Mouse (Mus musculus): Measurements from ENCODE around the gene Cyb5r2. TPM values are rescaled to one million over a fixed set of nuclear protein-coding genes. Genes with fewer than 3 reads are reported as not detected.

Cyb5r2 gene
- total RNA-seq (2021), result not detected

- DNase-seq (ENCODE audit: low spot score in 2 of 2), result no peak
- intact Hi-C loops (cut with DNase I), result no loop called here
Observed at GRCm38 (mm10) chr7:107757308-107758151, at the start of gene Cyb5r2. Gene Cyb5r2 (minus strand): TSS chr7:107758032.

- no peak for DNase-seq (ENCODE audit: low spot score in 2 of 2)
- intact Hi-C loops (cut with DNase I), result no loop called here
Observed at GRCm38 (mm10) chr7:107802138-107802537, 44.3 kb upstream of the Cyb5r2 start.

- intact Hi-C loops (cut with DNase I), result no loop called here
- no peak for DNase-seq (ENCODE audit: low spot score in 2 of 2)
Observed at GRCm38 (mm10) chr7:107801108-107801507, 43.3 kb upstream of the Cyb5r2 start, which contains the start of gene Ovch2. Gene Ovch2 (minus strand): TSS chr7:107801208.

GRCm38 (mm10) chr7:107796500-107796899 lies 38.7 kb upstream of the Cyb5r2 start:
- DNase-seq (ENCODE audit: low spot score in 2 of 2), result no peak

GRCm38 (mm10) chr7:107787977-107788620 lies 30.3 kb upstream of the Cyb5r2 start:
- intact Hi-C loops (cut with DNase I), result loop anchor here (5.0 kb wide), 1 partner anchor 576 kb away; no protein-coding TSS in a partner anchor

More at GRCm38 (mm10) chr7:107796500-107796899, 38.7 kb upstream of the Cyb5r2 start:
- intact Hi-C loops (cut with DNase I), result no loop called here

GRCm38 (mm10) chr7:107779611-107780010 lies 21.8 kb upstream of the Cyb5r2 start:
- intact Hi-C loops (cut with DNase I), result loop anchor here (2.0 kb wide), 2 partner anchors 31 to 119 kb away; no protein-coding TSS in a partner anchor
- peak; percentile 16 to 19 for DNase-seq (ENCODE audit: low spot score in 2 of 2)

More at GRCm38 (mm10) chr7:107787977-107788620, 30.3 kb upstream of the Cyb5r2 start:
- DNase-seq (ENCODE audit: low spot score in 2 of 2), result peak; percentile 18 to 45

- intact Hi-C loops (cut with DNase I), result loop anchor here (2.0 kb wide), 2 partner anchors 29 to 117 kb away; no protein-coding TSS in a partner anchor
Observed at GRCm38 (mm10) chr7:107778216-107778615, 20.4 kb upstream of the Cyb5r2 start.

GRCm38 (mm10) chr7:107770812-107771211 lies 13.0 kb upstream of the Cyb5r2 start:
- intact Hi-C loops (cut with DNase I), result no loop called here
- no peak for DNase-seq (ENCODE audit: low spot score in 2 of 2)

More at GRCm38 (mm10) chr7:107778216-107778615, 20.4 kb upstream of the Cyb5r2 start:
- DNase-seq (ENCODE audit: low spot score in 2 of 2), result no peak

GRCm38 (mm10) chr7:107756748-107757147 lies 1.1 kb downstream of the Cyb5r2 start:
- intact Hi-C loops (cut with DNase I), result no loop called here
- DNase-seq (ENCODE audit: low spot score in 2 of 2), result no peak

- intact Hi-C loops (cut with DNase I), result no loop called here
- DNase-seq (ENCODE audit: low spot score in 2 of 2), result no peak
Observed at GRCm38 (mm10) chr7:107755905-107756304, 1.9 kb downstream of the Cyb5r2 start.

GRCm38 (mm10) chr7:107752031-107752520 lies 5.8 kb downstream of the Cyb5r2 start:
- DNase-seq (ENCODE audit: low spot score in 2 of 2), result no peak
- intact Hi-C loops (cut with DNase I), result no loop called here

- no peak for DNase-seq (ENCODE audit: low spot score in 2 of 2)
- intact Hi-C loops (cut with DNase I), result loop anchor here (2.0 to 10.0 kb wide), 4 partner anchors 29 to 515 kb away; no protein-coding TSS in a partner anchor
Observed at GRCm38 (mm10) chr7:107749721-107750120, 8.1 kb downstream of the Cyb5r2 start.

GRCm38 (mm10) chr7:107749270-107749669 lies 8.6 kb downstream of the Cyb5r2 start:
- intact Hi-C loops (cut with DNase I), result loop anchor here (2.0 to 10.0 kb wide), 4 partner anchors 30 to 514 kb away; no protein-coding TSS in a partner anchor

GRCm38 (mm10) chr7:107747954-107748353 lies 9.9 kb downstream of the Cyb5r2 start:
- peak; percentile 21 to 34 for DNase-seq (ENCODE audit: low spot score in 2 of 2)
- intact Hi-C loops (cut with DNase I), result loop anchor here (2.0 to 10.0 kb wide), 4 partner anchors 31 to 513 kb away; no protein-coding TSS in a partner anchor

More at GRCm38 (mm10) chr7:107749270-107749669, 8.6 kb downstream of the Cyb5r2 start:
- DNase-seq (ENCODE audit: low spot score in 2 of 2), result peak; percentile 38 to 54

- DNase-seq (ENCODE audit: low spot score in 2 of 2), result no peak
Observed at GRCm38 (mm10) chr7:107747476-107747875, 10.4 kb downstream of the Cyb5r2 start.

GRCm38 (mm10) chr7:107746036-107746435 lies 11.8 kb downstream of the Cyb5r2 start:
- intact Hi-C loops (cut with DNase I), result loop anchor here (5.0 to 10.0 kb wide), 2 partner anchors 154 to 511 kb away; no protein-coding TSS in a partner anchor
- DNase-seq (ENCODE audit: low spot score in 2 of 2), result no peak

More at GRCm38 (mm10) chr7:107747476-107747875, 10.4 kb downstream of the Cyb5r2 start:
- intact Hi-C loops (cut with DNase I), result loop anchor here (5.0 to 10.0 kb wide), 2 partner anchors 155 to 513 kb away; no protein-coding TSS in a partner anchor

GRCm38 (mm10) chr7:107745111-107745510 lies 12.7 kb downstream of the Cyb5r2 start:
- DNase-seq (ENCODE audit: low spot score in 2 of 2), result no peak
- intact Hi-C loops (cut with DNase I), result loop anchor here (5.0 to 10.0 kb wide), 2 partner anchors 153 to 510 kb away; no protein-coding TSS in a partner anchor

- no peak for DNase-seq (ENCODE audit: low spot score in 2 of 2)
- intact Hi-C loops (cut with DNase I), result loop anchor here (10.0 kb wide), 1 partner anchor 510 kb away; no protein-coding TSS in a partner anchor
Observed at GRCm38 (mm10) chr7:107744454-107744853, 13.4 kb downstream of the Cyb5r2 start.

- no peak for DNase-seq (ENCODE audit: low spot score in 2 of 2)
- intact Hi-C loops (cut with DNase I), result loop anchor here (10.0 kb wide), 1 partner anchor 508 kb away; no protein-coding TSS in a partner anchor
Observed at GRCm38 (mm10) chr7:107742963-107743465, 14.8 kb downstream of the Cyb5r2 start.
